Mouse (Mus musculus) embryonic facial prominence, embryonic 15.5 days (tissue): ENCODE measurements around the gene Kif3a. TPM values are rescaled to one million over a fixed set of nuclear protein-coding genes. Genes with fewer than 3 reads are reported as not detected.

Experiments used
- ATAC-seq: fragments of 200-750 bp; cut with Nextera tagmentation; 2 replicates; pipeline ENCODE4 v1.8.0; 2017; ENCODE audit warnings: low read depth, moderate TSS enrichment; ENCODE audit not compliant: insufficient number of reproducible peaks, low FRiP score, low TSS enrichment
- H3K27ac ChIP-seq: fragments of 300-500 bp; sonication (generic); replicated peaks from 2 replicates; pipeline ENCODE4 v1.5.1; 2015; ENCODE audit warnings: mild to moderate bottlenecking, inconsistent platforms
- H3K27me3 ChIP-seq: fragments of 300-500 bp; sonication (generic); 2 replicates; pipeline ENCODE4 v1.6.1; 2015; ENCODE audit warnings: inconsistent platforms
- H3K36me3 ChIP-seq: fragments of 300-500 bp; sonication (generic); 2 replicates; pipeline ENCODE4 v1.6.1; 2015; ENCODE audit warnings: mild to moderate bottlenecking, inconsistent platforms
- H3K4me1 ChIP-seq: fragments of 300-500 bp; sonication (generic); 2 replicates; pipeline ENCODE4 v1.6.1; 2015; ENCODE audit warnings: inconsistent platforms
- H3K4me2 ChIP-seq: fragments of 300-500 bp; sonication (generic); replicated peaks from 2 replicates; pipeline ENCODE4 v1.6.1; 2015; ENCODE audit warnings: mild to moderate bottlenecking, inconsistent platforms
- H3K4me3 ChIP-seq: fragments of 300-500 bp; sonication (generic); replicated peaks from 2 replicates; pipeline ENCODE4 v1.5.1; 2015; ENCODE audit warnings: mild to moderate bottlenecking, inconsistent platforms
- H3K9ac ChIP-seq: fragments of 300-500 bp; sonication (generic); 2 replicates; pipeline ENCODE4 v1.6.1; 2015; ENCODE audit warnings: inconsistent platforms
- H3K9me3 ChIP-seq: fragments of 300-500 bp; sonication (generic); replicated peaks from 2 replicates; pipeline ENCODE4 v1.6.1; 2016; ENCODE audit warnings: inconsistent platforms
- WGBS: fragments of 180-500 bp; shearing (Covaris S2); methylation state at CpG from one replicate; pipeline ENCODE4 v1.1.7; 2015; 5-methylcytosine and 5-hydroxymethylcytosine counted together
- polyA plus RNA-seq: library from polyadenylated mRNA; unstranded; fragments of >200 nt; fragmentation: Nextera tagmentation; extraction: Ambion mirVana; gene quantifications from 2 replicates; pipeline ENCODE4 v1.2.1, GENCODE M21; 2015

The Kif3a gene
- polyA plus RNA-seq, 1 experiment from 2014 or later: 92.0 TPM

GRCm38 (mm10) chr11:53617562-53618109 lies 50.5 kb downstream of the Kif3a start:
- Histone ChIP-seq H3K9ac (no peak overlapping the region), H3K36me3 (no peaks in the 10 kb centered on the region), H3K27me3 (no peaks in the 10 kb centered on the region), H3K4me2 (no peak overlapping the region), H3K4me1 (no peaks in the 10 kb centered on the region), H3K27ac (no peak overlapping the region), H3K4me3 (no peak overlapping the region), H3K9me3 (no peaks in the 10 kb centered on the region)
- WGBS: 70% methylated on average over 4 of the region's 4 CpGs
- ATAC-seq: no peak

GRCm38 (mm10) chr11:53618619-53619198 lies 51.5 kb downstream of the Kif3a start, which contains the start of gene Il4:
Il4 (minus strand) TSS chr11:53618669.
- Histone ChIP-seq H3K36me3 (no peaks in the 10 kb centered on the region), H3K4me1 (no peaks in the 10 kb centered on the region), H3K4me2 (no peak within 1 kb of the TSS), H3K4me3 (no peak within 1 kb of the TSS), H3K9ac (no peak within 1 kb of the TSS), H3K27me3 (no peaks in the 10 kb centered on the region), H3K27ac (no peak within 1 kb of the TSS), H3K9me3 (no peaks in the 10 kb centered on the region)
- WGBS: 76% methylated on average over 7 of the region's 7 CpGs
- ATAC-seq: no peak

GRCm38 (mm10) chr11:53619428-53619827 lies 52.2 kb downstream of the Kif3a start:
- no peak for ATAC-seq
- Histone ChIP-seq H3K4me3 (no peak overlapping the region), H3K9ac (no peak overlapping the region), H3K36me3 (no peaks in the 10 kb centered on the region), H3K27ac (no peak overlapping the region), H3K4me1 (no peaks in the 10 kb centered on the region), H3K4me2 (no peak overlapping the region), H3K27me3 (no peaks in the 10 kb centered on the region), H3K9me3 (no peaks in the 10 kb centered on the region)
- 65% methylated on average over 6 of the region's 6 CpGs for WGBS

- no peak overlapping the region for H3K9ac ChIP-seq
- H3K4me1 ChIP-seq: no peaks in the 10 kb centered on the region
- no peaks in the 10 kb centered on the region for H3K27me3 ChIP-seq
- WGBS: 86% methylated on average over 4 of the region's 4 CpGs
- no peak for ATAC-seq
- H3K36me3 ChIP-seq: no peaks in the 10 kb centered on the region
- H3K4me2 ChIP-seq: no peak overlapping the region
- H3K9me3 ChIP-seq: no peaks in the 10 kb centered on the region
- H3K27ac ChIP-seq: no peak overlapping the region
- H3K4me3 ChIP-seq: no peak overlapping the region
Measured at GRCm38 (mm10) chr11:53620094-53620493, 52.9 kb downstream of the Kif3a start.

- no peak overlapping the region for H3K9ac ChIP-seq
- H3K4me1 ChIP-seq: no peaks in the 10 kb centered on the region
- H3K4me2 ChIP-seq: no peak overlapping the region
- WGBS: 78% methylated on average over 11 of the region's 11 CpGs
- no peaks in the 10 kb centered on the region for H3K9me3 ChIP-seq
- H3K27me3 ChIP-seq: no peaks in the 10 kb centered on the region
- no peak overlapping the region for H3K27ac ChIP-seq
- H3K36me3 ChIP-seq: no peaks in the 10 kb centered on the region
- no peak overlapping the region for H3K4me3 ChIP-seq
- no peak for ATAC-seq
Measured at GRCm38 (mm10) chr11:53621582-53622439, 54.6 kb downstream of the Kif3a start.

GRCm38 (mm10) chr11:53622440-53622806 lies 55.2 kb downstream of the Kif3a start:
- Histone ChIP-seq H3K27ac (no peak overlapping the region), H3K9me3 (no peaks in the 10 kb centered on the region), H3K27me3 (no peaks in the 10 kb centered on the region), H3K9ac (no peak overlapping the region), H3K4me2 (no peak overlapping the region), H3K36me3 (no peaks in the 10 kb centered on the region), H3K4me3 (no peak overlapping the region), H3K4me1 (no peaks in the 10 kb centered on the region)
- ATAC-seq: no peak
- 76% methylated on average over 6 of the region's 6 CpGs for WGBS

- 93% methylated on average over 9 of the region's 9 CpGs for WGBS
- ATAC-seq: no peak
- no peaks in the 10 kb centered on the region for H3K4me1 ChIP-seq
- H3K27me3 ChIP-seq: no peaks in the 10 kb centered on the region
- no peaks in the 10 kb centered on the region for H3K36me3 ChIP-seq
- no peak overlapping the region for H3K4me3 ChIP-seq
- H3K4me2 ChIP-seq: no peak overlapping the region
- no peak overlapping the region for H3K27ac ChIP-seq
- no peaks in the 10 kb centered on the region for H3K9me3 ChIP-seq
- H3K9ac ChIP-seq: no peak overlapping the region
Measured at GRCm38 (mm10) chr11:53623573-53623972, 56.4 kb downstream of the Kif3a start.

- no peak overlapping the region for H3K27ac ChIP-seq
- no peak for ATAC-seq
- H3K9ac ChIP-seq: no peak overlapping the region
- no peaks in the 10 kb centered on the region for H3K27me3 ChIP-seq
- WGBS: 93% methylated on average over 2 of the region's 2 CpGs
- no peak overlapping the region for H3K4me3 ChIP-seq
- no peaks in the 10 kb centered on the region for H3K36me3 ChIP-seq
- no peaks in the 10 kb centered on the region for H3K4me1 ChIP-seq
- no peaks in the 10 kb centered on the region for H3K9me3 ChIP-seq
- no peak overlapping the region for H3K4me2 ChIP-seq
Measured at GRCm38 (mm10) chr11:53624124-53624523, 56.9 kb downstream of the Kif3a start.

- Histone ChIP-seq H3K4me1 (no peaks in the 10 kb centered on the region), H3K9me3 (no peaks in the 10 kb centered on the region), H3K9ac (no peak overlapping the region), H3K36me3 (no peaks in the 10 kb centered on the region), H3K4me3 (no peak overlapping the region), H3K4me2 (no peak overlapping the region), H3K27ac (no peak overlapping the region), H3K27me3 (no peaks in the 10 kb centered on the region)
- 64% methylated on average over 17 of the region's 17 CpGs for WGBS
- ATAC-seq: no peak
Measured at GRCm38 (mm10) chr11:53626802-53627373, 59.7 kb downstream of the Kif3a start.

- Histone ChIP-seq H3K27ac (no peak overlapping the region), H3K9me3 (no peaks in the 10 kb centered on the region), H3K9ac (no peak overlapping the region), H3K4me3 (no peak overlapping the region), H3K36me3 (no peaks in the 10 kb centered on the region), H3K27me3 (no peaks in the 10 kb centered on the region), H3K4me2 (no peak overlapping the region), H3K4me1 (no peaks in the 10 kb centered on the region)
- WGBS: 7% methylated on average over 1 of the region's 1 CpGs
- ATAC-seq: no peak
Measured at GRCm38 (mm10) chr11:53627859-53628258, 60.7 kb downstream of the Kif3a start.

- H3K27me3 ChIP-seq: peaks cover 4% of the 10 kb centered on the region
- H3K9ac ChIP-seq: no peak overlapping the region
- no peaks in the 10 kb centered on the region for H3K9me3 ChIP-seq
- H3K4me2 ChIP-seq: no peak overlapping the region
- no peak overlapping the region for H3K4me3 ChIP-seq
- no peak overlapping the region for H3K27ac ChIP-seq
- no peaks in the 10 kb centered on the region for H3K36me3 ChIP-seq
- 73% methylated on average over 14 of the region's 14 CpGs for WGBS
- ATAC-seq: no peak
- H3K4me1 ChIP-seq: peaks cover 15% of the 10 kb centered on the region
Measured at GRCm38 (mm10) chr11:53632122-53632733, 65.0 kb downstream of the Kif3a start.
